Mouse (Mus musculus) heart, adult 11 months (tissue): Measurements from ENCODE around the gene Krtap17-1.

Experiments
- DNase-seq: peaks from one replicate; pipeline ENCODE4 v3.0.0; 2022

Gene Krtap17-1

GRCm38 (mm10) chr11:99964213-99964612, 29.6 kb downstream of the Krtap17-1 start:
- no peak for DNase-seq

- DNase-seq: no peak
Observed at GRCm38 (mm10) chr11:99948175-99948574, 45.6 kb downstream of the Krtap17-1 start, which contains the start of gene Krtap9-5. Gene Krtap9-5, plus strand, starts transcription at chr11:99948475.
